Mouse (Mus musculus) forebrain, embryonic 11.5 days (tissue): ENCODE measurements around the gene Hdac11. TPM values are rescaled to one million over a fixed set of nuclear protein-coding genes. Genes with fewer than 3 reads are reported as not detected.

Experiments used
- ATAC-seq: fragments of 200-750 bp; cut with Nextera tagmentation; replicated peaks from 2 replicates; pipeline ENCODE4 v1.8.0; 2017; ENCODE audit warnings: moderate TSS enrichment; ENCODE audit not compliant: low FRiP score
- DNase-seq: peaks from one replicate; pipeline ENCODE4 v3.0.0-alpha.2; 2017; ENCODE audit warnings: low spot score
- H3K27ac ChIP-seq: fragments of 300-500 bp; sonication (generic); 2 replicates; pipeline ENCODE4 v1.5.1; 2014; ENCODE audit warnings: low read depth, low read length
- H3K27me3 ChIP-seq: fragments of 300-500 bp; sonication (generic); 2 replicates; pipeline ENCODE4 v1.6.1; 2014; ENCODE audit warnings: mild to moderate bottlenecking, low read length, mixed read lengths; ENCODE audit not compliant: control insufficient read depth, insufficient read depth
- H3K36me3 ChIP-seq: fragments of 300-500 bp; sonication (generic); 2 replicates; pipeline ENCODE4 v1.6.1; 2014; ENCODE audit warnings: mild to moderate bottlenecking, low read length, moderate library complexity, mixed read lengths; ENCODE audit not compliant: control insufficient read depth, insufficient read depth
- H3K4me1 ChIP-seq: fragments of 300-500 bp; sonication (generic); replicated peaks from 2 replicates; pipeline ENCODE4 v1.6.1; 2014; ENCODE audit warnings: low read length, mixed read lengths; ENCODE audit not compliant: control insufficient read depth, insufficient read depth
- H3K4me2 ChIP-seq: fragments of 300-500 bp; sonication (generic); 2 replicates; pipeline ENCODE4 v1.6.1; 2014; ENCODE audit warnings: low read depth, mild to moderate bottlenecking, low read length, moderate library complexity, mixed read lengths; ENCODE audit not compliant: severe bottlenecking
- H3K4me3 ChIP-seq: fragments of 300-500 bp; sonication (generic); 2 replicates; pipeline ENCODE4 v1.5.1; 2014; ENCODE audit warnings: low read depth, low read length
- H3K9ac ChIP-seq: fragments of 300-500 bp; sonication (generic); 2 replicates; pipeline ENCODE4 v1.6.1; 2014; ENCODE audit warnings: low read length
- H3K9me3 ChIP-seq: fragments of 300-500 bp; sonication (generic); 2 replicates; pipeline ENCODE4 v1.6.1; 2016; ENCODE audit warnings: low read length, mixed read lengths; ENCODE audit not compliant: control insufficient read depth
- WGBS: fragments of 180-500 bp; shearing (Covaris S2); extraction: QIAGEN DNeasy Blood & Tissue Kit; methylation state at CpG from one replicate; pipeline ENCODE4 v1.1.7; 2014; 5-methylcytosine and 5-hydroxymethylcytosine counted together
- polyA plus RNA-seq: library from polyadenylated mRNA; unstranded; fragments of >200 nt; fragmentation: Nextera tagmentation; extraction: Ambion mirVana; gene quantifications from 2 replicates; pipeline ENCODE4 v1.2.1, GENCODE M21; 2014

The Hdac11 gene
- polyA plus RNA-seq, 1 experiment from 2014 or later, result 14.5 TPM

DNA sequence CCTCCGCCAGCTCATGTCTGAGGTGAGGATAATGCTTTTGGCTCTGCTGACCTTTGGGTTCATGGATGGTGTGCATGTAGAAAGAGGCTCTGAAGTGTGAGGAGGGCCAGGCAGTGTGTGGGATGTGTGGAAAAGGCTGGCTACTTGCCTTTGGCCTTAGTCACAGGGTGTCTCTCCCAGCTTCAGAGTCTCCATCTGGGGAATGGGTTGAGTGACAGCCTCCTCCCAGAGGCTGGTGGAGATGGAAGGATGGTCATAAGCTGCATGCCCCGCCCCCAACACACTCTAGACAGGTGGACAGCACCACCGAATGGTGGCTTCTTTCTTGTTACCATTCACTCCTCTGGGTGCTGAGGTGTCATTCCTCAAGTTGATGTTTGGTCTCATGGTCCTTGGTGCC, 62.4 kb downstream of the Hdac11 start:
- no peaks in the 10 kb centered on the region for H3K4me1 ChIP-seq
- no peaks in the 10 kb centered on the region for H3K27me3 ChIP-seq
- no peaks in the 10 kb centered on the region for H3K36me3 ChIP-seq
- no peak overlapping the region; the same call in 1 of the 2 replicates for H3K9ac ChIP-seq
- H3K9me3 ChIP-seq, result no peaks in the 10 kb centered on the region
- DNase-seq (no peak), ATAC-seq (no peak)
- WGBS, result 83% methylated on average over 3 of the region's 3 CpGs
- no peak overlapping the region for H3K4me2 ChIP-seq
- H3K27ac ChIP-seq, result no peak overlapping the region
- H3K4me3 ChIP-seq, result no peak overlapping the region

DNA sequence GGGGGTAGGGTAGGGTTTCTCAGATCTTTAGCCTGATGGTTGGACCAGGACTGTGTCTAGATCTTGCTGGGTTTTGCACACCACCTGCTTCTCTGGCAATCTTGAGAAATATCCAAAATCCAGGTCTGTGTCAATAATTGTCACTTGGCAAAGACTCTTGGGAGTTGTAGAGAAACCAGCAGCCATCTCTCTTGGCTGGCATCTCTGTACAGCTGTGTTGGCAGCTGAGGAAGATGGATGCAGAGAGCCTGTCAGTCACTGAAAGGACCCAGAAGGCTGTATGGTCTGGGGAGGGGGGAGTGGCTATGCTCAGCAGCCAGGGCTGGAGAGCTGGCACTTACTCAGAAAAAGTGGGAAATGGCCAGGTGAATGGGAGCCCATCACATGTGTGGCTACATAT, 63.6 kb downstream of the Hdac11 start:
- H3K27ac ChIP-seq, result no peak overlapping the region
- H3K27me3 ChIP-seq, result no peaks in the 10 kb centered on the region
- no peak overlapping the region for H3K4me2 ChIP-seq
- no peak overlapping the region for H3K9ac ChIP-seq
- ATAC-seq (no peak), DNase-seq (no peak)
- no peaks in the 10 kb centered on the region for H3K9me3 ChIP-seq
- H3K4me1 ChIP-seq, result no peaks in the 10 kb centered on the region
- H3K4me3 ChIP-seq, result no peak overlapping the region
- no peaks in the 10 kb centered on the region for H3K36me3 ChIP-seq

DNA sequence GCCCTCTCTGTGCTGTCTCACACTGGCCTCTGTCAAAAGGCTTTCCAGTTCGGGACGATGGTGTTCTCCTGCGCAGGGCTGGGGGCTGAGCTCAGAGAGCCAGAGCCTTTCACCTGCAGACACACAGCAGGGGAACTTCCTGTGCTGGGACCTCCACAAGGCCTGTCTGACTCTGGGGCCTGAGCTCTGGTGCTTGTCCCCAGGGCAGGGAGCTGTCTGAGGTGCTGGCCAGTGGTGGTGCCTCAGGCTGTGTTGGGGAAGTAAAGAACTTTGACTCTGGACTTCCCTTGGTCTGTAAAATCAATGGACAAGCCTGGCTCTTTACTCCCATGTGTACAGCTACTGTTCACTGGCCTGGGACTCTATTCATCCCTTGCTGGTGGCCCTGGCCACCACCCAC, 64.6 kb downstream of the Hdac11 start:
- Histone ChIP-seq H3K4me2 (no peak overlapping the region), H3K27ac (no peak overlapping the region), H3K9me3 (no peaks in the 10 kb centered on the region), H3K4me1 (no peaks in the 10 kb centered on the region), H3K4me3 (no peak overlapping the region), H3K27me3 (no peaks in the 10 kb centered on the region), H3K36me3 (no peaks in the 10 kb centered on the region), H3K9ac (no peak overlapping the region)
- ATAC-seq (no peak), DNase-seq (no peak)
- 4% methylated on average over 3 of the region's 3 CpGs for WGBS

DNA sequence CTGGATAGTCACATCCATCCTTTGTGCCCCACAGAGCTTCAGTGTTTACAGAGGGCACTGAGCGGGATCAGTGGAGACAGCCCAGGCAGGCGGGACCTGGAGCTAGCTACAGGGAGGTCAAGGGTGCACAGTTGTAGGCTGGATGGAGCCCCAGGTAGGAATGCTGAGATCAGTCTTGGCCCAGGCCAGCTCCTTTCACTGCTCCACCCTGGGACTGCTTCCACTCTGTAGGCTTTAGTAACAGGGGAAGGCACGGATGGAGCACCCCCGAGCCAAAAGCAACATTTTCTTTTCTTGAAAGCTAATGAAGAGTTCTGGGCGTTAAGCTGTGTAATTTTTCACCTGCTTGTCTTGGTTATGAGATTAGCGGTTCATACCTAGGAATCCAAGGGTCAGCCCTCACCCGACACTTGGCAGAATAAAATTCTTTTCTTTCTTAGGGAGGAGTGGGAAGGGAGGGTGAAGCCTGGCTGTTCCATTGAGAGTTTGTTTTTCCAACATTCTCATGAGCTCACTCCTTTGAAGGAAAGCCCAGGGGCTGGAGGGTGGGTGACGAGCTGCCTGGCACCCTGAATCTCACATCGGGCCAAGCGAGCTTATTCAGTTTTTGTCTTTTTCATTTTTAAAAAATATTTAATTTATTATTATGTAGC, 66.4 kb downstream of the Hdac11 start:
- Histone ChIP-seq H3K36me3 (no peaks in the 10 kb centered on the region), H3K9me3 (no peaks in the 10 kb centered on the region), H3K27me3 (no peaks in the 10 kb centered on the region), H3K4me1 (no peaks in the 10 kb centered on the region), H3K4me2 (no peak overlapping the region), H3K4me3 (no peak overlapping the region), H3K27ac (no peak overlapping the region), H3K9ac (no peak overlapping the region)
- no peak for ATAC-seq
- DNase-seq, result no peak
- 78% methylated on average over 10 of the region's 10 CpGs for WGBS

Other genes starting within 250 kb of the Hdac11 start
- 15.0 and 17.4 TPM in 2 replicates for gene Iqsec1, start 168.0 kb upstream of the Hdac11 start, polyA plus RNA-seq
- gene Nup210, start 39.8 kb upstream of the Hdac11 start, polyA plus RNA-seq, result 31.9 and 37.4 TPM in 2 replicates
- gene Fbln2, start 55.8 kb downstream of the Hdac11 start, polyA plus RNA-seq, result 38.9 and 42.4 TPM in 2 replicates